Mouse (Mus musculus): Measurements from ENCODE around the gene Foxn3. TPM values are rescaled to one million over a fixed set of nuclear protein-coding genes. Genes with fewer than 3 reads are reported as not detected.
A peak's percentile ranks its signal among the peaks of the same experiment; 100 is the strongest.

Gene Foxn3
- polyA plus RNA-seq, 1 experiment from 2014 or later: 65.2 TPM

DNA sequence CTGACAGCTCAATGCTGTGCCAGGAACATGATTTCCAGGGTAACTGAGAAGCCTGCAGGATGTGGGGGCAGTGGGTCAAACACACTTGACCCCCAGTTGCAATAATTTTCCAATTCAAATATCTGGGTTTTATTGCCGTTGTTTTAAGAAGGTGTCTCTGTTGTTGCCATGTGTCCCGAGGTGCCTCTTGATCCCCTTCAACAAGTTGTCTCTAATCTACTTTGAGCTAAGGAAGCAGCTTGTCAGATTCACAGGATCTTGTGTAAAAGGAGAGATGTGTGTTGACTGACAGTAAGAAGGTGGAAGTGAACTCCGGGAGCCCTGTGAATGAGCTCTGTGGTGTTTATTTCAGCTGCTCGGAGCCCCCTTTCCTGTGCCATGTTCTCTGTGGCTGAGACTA lies 16.6 kb upstream of the Foxn3 start:
- Histone ChIP-seq H3K9me3 (no peaks in the 10 kb centered on the region), H3K4me1 (peaks cover 11% of the 10 kb centered on the region), H3K27ac (no peak overlapping the region), H3K4me3 (no peak overlapping the region), H3K36me3 (no peaks in the 10 kb centered on the region), H3K27me3 (ENCODE audit: insufficient read depth, poor library complexity, severe bottlenecking) (no peaks in the 10 kb centered on the region)
- DNase-seq (ENCODE audit: low spot score): no peak
- WGBS: 31% methylated on average over 4 of the region's 4 CpGs

GRCm38 (mm10) chr12:99576682-99577081 lies 13.3 kb upstream of the Foxn3 start:
- DNase-seq (ENCODE audit: low spot score): no peak
- no peaks in the 10 kb centered on the region for H3K9me3 ChIP-seq
- 0 out of 2 replicates have a peak, but pooled peaks cover 2% of the 10 kb centered on the region for H3K36me3 ChIP-seq
- H3K4me3 ChIP-seq: no peak overlapping the region
- H3K27me3 ChIP-seq (ENCODE audit: insufficient read depth, poor library complexity, severe bottlenecking): no peaks in the 10 kb centered on the region
- peaks cover 8% of the 10 kb centered on the region; the same call in 1 of the 2 replicates for H3K4me1 ChIP-seq
- no peak overlapping the region for H3K27ac ChIP-seq
- WGBS: 59% methylated on average over 6 of the region's 6 CpGs

GRCm38 (mm10) chr12:99574299-99574698 lies 10.9 kb upstream of the Foxn3 start:
- Histone ChIP-seq H3K36me3 (0 out of 2 replicates have a peak, but pooled peaks cover 2% of the 10 kb centered on the region), H3K27me3 (ENCODE audit: insufficient read depth, poor library complexity, severe bottlenecking) (no peaks in the 10 kb centered on the region), H3K4me3 (no peak overlapping the region), H3K9me3 (no peaks in the 10 kb centered on the region), H3K4me1 (peaks cover 11% of the 10 kb centered on the region; the same call in 1 of the 2 replicates), H3K27ac (no peak overlapping the region)
- DNase-seq (ENCODE audit: low spot score): no peak
- 52% methylated on average over 13 of the region's 13 CpGs for WGBS

DNA sequence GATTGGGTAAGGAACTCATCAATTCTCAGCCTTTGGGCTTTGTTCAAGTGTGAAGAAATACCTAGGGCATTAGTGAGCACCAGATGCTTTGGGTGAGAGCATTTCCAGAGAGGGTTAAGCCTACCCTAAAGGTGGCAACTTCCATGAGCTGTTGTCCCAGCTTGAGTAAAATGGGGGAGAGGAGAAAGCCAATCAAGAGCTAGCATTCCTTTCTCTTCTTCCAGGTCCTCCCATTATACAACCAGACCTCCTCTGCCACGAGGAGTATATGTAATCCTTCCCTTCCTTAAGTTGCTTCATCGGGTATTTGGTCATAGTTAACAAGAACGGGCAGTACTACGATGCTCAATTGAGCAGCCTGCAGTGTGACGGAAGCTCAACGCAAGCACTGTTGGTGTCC lies 9.7 kb upstream of the Foxn3 start:
- 90% methylated on average over 6 of the region's 6 CpGs for WGBS
- Histone ChIP-seq H3K4me1 (peaks cover 9% of the 10 kb centered on the region; the same call in 1 of the 2 replicates), H3K4me3 (no peak overlapping the region), H3K27ac (no peak overlapping the region), H3K36me3 (0 out of 2 replicates have a peak, but pooled peaks cover 2% of the 10 kb centered on the region), H3K27me3 (ENCODE audit: insufficient read depth, poor library complexity, severe bottlenecking) (no peaks in the 10 kb centered on the region), H3K9me3 (no peaks in the 10 kb centered on the region)
- DNase-seq (ENCODE audit: low spot score): no peak

GRCm38 (mm10) chr12:99571999-99572398 lies 8.6 kb upstream of the Foxn3 start:
- no peaks in the 10 kb centered on the region for H3K27me3 ChIP-seq (ENCODE audit: insufficient read depth, poor library complexity, severe bottlenecking)
- no peak overlapping the region for H3K4me3 ChIP-seq
- no peak for DNase-seq (ENCODE audit: low spot score)
- H3K27ac ChIP-seq: no peak overlapping the region
- no peaks in the 10 kb centered on the region for H3K9me3 ChIP-seq
- H3K36me3 ChIP-seq: 0 out of 2 replicates have a peak, but pooled peaks cover 2% of the 10 kb centered on the region
- 91% methylated on average over 8 of the region's 8 CpGs for WGBS
- peaks cover 9% of the 10 kb centered on the region; the same call in 1 of the 2 replicates for H3K4me1 ChIP-seq

DNA sequence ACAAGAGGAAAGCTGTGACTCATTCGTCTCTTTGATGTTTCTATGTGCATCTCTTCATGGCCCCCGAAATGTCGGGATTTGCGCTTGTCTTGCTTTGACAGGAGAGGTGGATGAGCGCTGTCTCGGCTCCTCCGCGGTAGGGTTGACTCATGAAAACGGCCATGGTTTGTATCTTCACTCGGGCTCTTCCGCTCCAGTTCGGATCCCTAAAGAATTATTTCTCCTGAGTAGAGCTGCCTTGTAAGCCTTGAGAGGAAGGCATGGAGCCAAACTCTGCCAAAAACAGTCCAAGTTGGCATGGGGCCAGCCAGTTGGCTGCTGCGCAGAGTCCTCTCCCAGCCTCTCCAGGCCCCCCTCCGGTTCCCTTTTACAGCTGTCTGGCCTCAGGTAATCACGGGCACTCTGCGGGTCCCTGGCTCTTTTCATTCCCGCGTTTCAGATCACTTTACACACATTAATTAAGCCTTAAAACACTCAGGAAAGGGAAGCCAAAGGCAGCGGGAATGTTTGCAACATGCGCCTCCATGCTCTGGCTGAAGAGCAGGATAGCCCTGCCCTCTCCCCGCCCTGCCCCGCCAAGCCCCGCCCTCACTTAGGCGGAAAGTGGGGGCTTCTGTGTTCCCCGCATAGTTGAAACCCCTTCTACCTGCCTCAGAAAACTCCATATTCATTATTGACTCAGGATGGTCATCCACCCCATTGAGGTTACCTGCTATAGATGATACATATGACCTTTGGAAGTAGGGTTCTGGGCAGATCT lies 7.0 kb upstream of the Foxn3 start:
- H3K27ac ChIP-seq: no peak overlapping the region
- no peak overlapping the region for H3K4me3 ChIP-seq
- H3K36me3 ChIP-seq: 0 out of 2 replicates have a peak, but pooled peaks cover 2% of the 10 kb centered on the region
- no peaks in the 10 kb centered on the region for H3K9me3 ChIP-seq
- no peaks in the 10 kb centered on the region for H3K27me3 ChIP-seq (ENCODE audit: insufficient read depth, poor library complexity, severe bottlenecking)
- peaks cover 9% of the 10 kb centered on the region; the same call in 1 of the 2 replicates for H3K4me1 ChIP-seq
- 65% methylated on average over 25 of the region's 25 CpGs for WGBS
- no peak for DNase-seq (ENCODE audit: low spot score)

GRCm38 (mm10) chr12:99565606-99566005 lies 2.2 kb upstream of the Foxn3 start:
- H3K4me3 ChIP-seq: no peak overlapping the region
- H3K27ac ChIP-seq: no peak overlapping the region
- no peaks in the 10 kb centered on the region for H3K27me3 ChIP-seq (ENCODE audit: insufficient read depth, poor library complexity, severe bottlenecking)
- no peaks in the 10 kb centered on the region for H3K36me3 ChIP-seq
- 80% methylated on average over 2 of the region's 2 CpGs for WGBS
- H3K9me3 ChIP-seq: no peaks in the 10 kb centered on the region
- no peak for DNase-seq (ENCODE audit: low spot score)
- H3K4me1 ChIP-seq: peaks cover 25% of the 10 kb centered on the region

DNA sequence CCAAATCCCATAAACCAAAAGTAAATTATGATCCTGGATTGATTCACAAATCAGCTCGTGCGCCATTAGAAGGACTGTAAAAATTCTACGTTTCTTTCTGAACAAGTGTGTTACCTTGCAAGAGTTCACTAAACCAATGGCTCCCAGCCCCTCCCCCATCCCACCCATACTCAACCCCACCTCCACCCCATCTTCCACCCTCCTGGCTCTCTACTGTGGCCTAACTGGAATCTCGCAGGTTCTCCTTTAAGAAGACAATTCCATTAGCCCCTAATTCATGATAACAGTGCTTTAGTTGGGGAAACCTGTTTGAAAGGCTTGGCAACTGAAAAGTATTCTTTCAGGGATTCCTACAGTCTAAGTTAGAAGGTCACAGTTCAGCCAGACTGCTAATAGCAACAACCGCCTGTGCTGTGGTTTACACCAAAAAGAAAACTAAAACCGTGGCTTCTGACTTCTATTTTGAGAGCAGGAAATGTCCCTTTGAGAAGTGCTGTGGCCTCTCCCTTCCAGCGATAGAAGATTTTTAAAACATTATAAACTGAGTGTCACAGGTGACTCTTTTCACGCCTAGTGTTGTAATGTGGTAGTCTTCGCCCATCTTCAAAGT lies 1.0 kb upstream of the Foxn3 start:
- no peak for DNase-seq (ENCODE audit: low spot score)
- WGBS: 23% methylated on average over 9 of the region's 9 CpGs

DNA sequence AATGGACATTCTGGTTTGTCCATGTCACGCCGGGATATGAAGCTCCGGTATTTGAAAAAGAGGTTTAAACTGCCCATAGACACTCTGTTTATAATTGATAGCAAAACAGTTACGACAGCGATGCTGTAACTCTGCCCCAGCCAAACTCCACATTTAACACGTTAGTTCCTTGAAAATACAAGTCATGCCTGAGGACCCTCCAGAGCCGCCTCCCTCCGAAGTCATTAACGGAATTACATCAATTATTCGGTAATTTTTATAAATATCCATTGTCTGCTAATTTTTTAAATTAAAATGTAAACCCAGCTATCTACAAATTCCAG lies 554 bp downstream of the Foxn3 start:
- under 1% methylated on average over 10 of the region's 10 CpGs for WGBS
- Histone ChIP-seq H3K4me1 (peaks cover 35% of the 10 kb centered on the region), H3K27ac (peak overlapping the region; percentile 98), H3K4me3 (peak overlapping the region; percentile 91), H3K36me3 (no peaks in the 10 kb centered on the region), H3K9me3 (no peaks in the 10 kb centered on the region), H3K27me3 (ENCODE audit: insufficient read depth, poor library complexity, severe bottlenecking) (no peaks in the 10 kb centered on the region)
- DNase-seq (ENCODE audit: low spot score): no peak

More for the DNA sequence above, 1.0 kb upstream of the Foxn3 start:
- H3K4me3 ChIP-seq: peak overlapping the region; percentile 91
- peaks cover 23% of the 10 kb centered on the region for H3K4me1 ChIP-seq
- no peaks in the 10 kb centered on the region for H3K36me3 ChIP-seq
- H3K27ac ChIP-seq: peak overlapping the region; percentile 42; the same call in 1 of the 2 replicates
- H3K9me3 ChIP-seq: no peaks in the 10 kb centered on the region
- no peaks in the 10 kb centered on the region for H3K27me3 ChIP-seq (ENCODE audit: insufficient read depth, poor library complexity, severe bottlenecking)

DNA sequence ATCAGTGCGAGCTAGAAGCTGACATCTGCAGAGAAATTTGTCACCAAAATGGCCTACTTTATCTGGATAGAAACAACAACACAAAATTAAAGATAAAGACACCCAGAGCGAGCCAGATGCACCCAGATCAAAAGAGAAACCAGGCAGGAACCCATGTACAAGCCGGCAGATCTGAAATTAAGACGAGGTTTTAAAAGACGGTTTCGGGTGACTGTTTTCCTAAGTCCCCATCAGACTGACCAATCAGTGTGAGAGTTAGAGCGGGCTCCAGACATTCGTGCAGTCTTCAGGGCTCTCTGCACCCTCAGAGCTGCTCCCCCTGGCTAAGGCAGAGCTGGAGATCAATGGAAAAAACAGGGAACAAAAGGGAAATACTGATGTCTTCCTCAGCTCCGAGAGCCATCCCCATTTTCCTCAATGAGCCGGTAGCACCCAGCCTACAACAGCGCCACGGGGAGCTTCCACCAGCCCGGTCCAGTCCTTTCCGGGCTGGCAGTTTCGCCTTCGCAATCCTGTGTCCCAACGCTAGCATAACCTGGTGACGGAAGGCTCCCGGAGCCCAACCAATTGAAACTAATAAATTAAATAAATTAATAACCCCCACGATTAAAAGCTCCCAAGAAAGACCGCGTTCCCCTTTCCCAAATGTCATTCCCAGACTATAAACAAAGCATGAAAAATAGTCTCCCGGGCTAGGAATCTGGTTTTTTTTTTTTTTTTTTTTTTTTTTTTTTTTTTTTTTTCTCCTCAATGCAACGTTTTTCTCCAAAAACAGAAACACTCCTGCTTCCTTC lies 1.1 kb downstream of the Foxn3 start:
- Histone ChIP-seq H3K9me3 (no peaks in the 10 kb centered on the region), H3K27me3 (ENCODE audit: insufficient read depth, poor library complexity, severe bottlenecking) (no peaks in the 10 kb centered on the region), H3K4me1 (peaks cover 37% of the 10 kb centered on the region), H3K27ac (peak overlapping the region; percentile 98), H3K36me3 (no peaks in the 10 kb centered on the region), H3K4me3 (peak overlapping the region; percentile 91)
- no peak for DNase-seq (ENCODE audit: low spot score)
- WGBS: under 1% methylated on average over 24 of the region's 24 CpGs

- H3K27ac ChIP-seq: peak overlapping the region; percentile 98
Observed at GRCm38 (mm10) chr12:99561333-99561766, 2.0 kb downstream of the Foxn3 start.

DNA sequence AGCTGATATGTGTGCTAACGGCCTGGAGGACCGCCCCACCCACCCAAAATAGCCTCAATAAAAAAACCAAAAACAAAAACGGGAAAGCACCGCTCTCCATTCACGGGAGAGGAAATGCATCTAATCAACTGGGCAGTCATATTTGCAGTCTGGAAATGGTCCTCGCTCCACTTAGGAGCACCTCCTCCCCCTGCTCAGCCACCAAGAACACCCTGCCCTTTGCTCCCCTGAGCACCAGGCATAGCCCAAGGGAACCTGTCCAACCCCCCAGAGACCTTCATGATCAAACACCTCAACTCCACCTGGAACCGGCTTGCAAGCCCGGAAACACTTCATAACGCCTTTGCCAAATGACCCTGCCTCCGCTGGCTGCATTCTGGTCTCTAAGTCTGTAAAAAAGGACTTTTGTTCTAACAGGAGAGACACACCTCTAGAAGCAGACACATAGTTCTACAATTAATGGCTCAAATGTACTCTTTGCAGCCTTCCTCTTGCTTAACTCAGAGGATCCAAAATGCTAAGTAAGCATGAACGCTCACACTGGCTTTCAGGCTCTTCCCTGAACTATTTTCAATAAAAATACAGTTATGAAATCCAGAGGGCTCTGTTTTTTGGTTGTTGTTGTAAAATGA lies 2.6 kb downstream of the Foxn3 start:
- Histone ChIP-seq H3K36me3 (no peaks in the 10 kb centered on the region), H3K27me3 (ENCODE audit: insufficient read depth, poor library complexity, severe bottlenecking) (no peaks in the 10 kb centered on the region), H3K4me1 (peaks cover 37% of the 10 kb centered on the region), H3K27ac (peak overlapping the region; percentile 44), H3K4me3 (peak overlapping the region; percentile 91), H3K9me3 (no peaks in the 10 kb centered on the region)
- 58% methylated on average over 11 of the region's 11 CpGs for WGBS
- no peak for DNase-seq (ENCODE audit: low spot score)

More at GRCm38 (mm10) chr12:99561333-99561766, 2.0 kb downstream of the Foxn3 start:
- Histone ChIP-seq H3K27me3 (ENCODE audit: insufficient read depth, poor library complexity, severe bottlenecking) (no peaks in the 10 kb centered on the region), H3K9me3 (no peaks in the 10 kb centered on the region), H3K4me1 (peaks cover 37% of the 10 kb centered on the region), H3K36me3 (no peaks in the 10 kb centered on the region), H3K4me3 (peak overlapping the region; percentile 91)
- no peak for DNase-seq (ENCODE audit: low spot score)
- WGBS: 23% methylated on average over 3 of the region's 3 CpGs

Measured in heart, embryonic 10.5 days (tissue).